Mouse (Mus musculus) limb, embryonic 15.5 days (tissue): ENCODE measurements around the gene Dclk2. TPM values are rescaled to one million over a fixed set of nuclear protein-coding genes. Genes with fewer than 3 reads are reported as not detected.

Experiments
- ATAC-seq: fragments of 200-750 bp; cut with Nextera tagmentation; 2 replicates; pipeline ENCODE4 v1.8.0; 2017; ENCODE audit warnings: low read depth, moderate TSS enrichment; ENCODE audit not compliant: insufficient number of reproducible peaks, low FRiP score, low TSS enrichment
- H3K27ac ChIP-seq: fragments of 300-500 bp; sonication (generic); 2 replicates; pipeline ENCODE4 v1.5.1; 2015; ENCODE audit warnings: moderate library complexity, mild to moderate bottlenecking, inconsistent platforms
- H3K27me3 ChIP-seq: fragments of 300-500 bp; sonication (generic); 2 replicates; pipeline ENCODE4 v1.6.1; 2015; ENCODE audit warnings: inconsistent platforms
- H3K36me3 ChIP-seq: fragments of 300-500 bp; sonication (generic); 2 replicates; pipeline ENCODE4 v1.6.1; 2015; ENCODE audit warnings: inconsistent platforms
- H3K4me1 ChIP-seq: fragments of 300-500 bp; sonication (generic); 2 replicates; pipeline ENCODE4 v1.6.1; 2015; ENCODE audit warnings: inconsistent platforms
- H3K4me2 ChIP-seq: fragments of 300-500 bp; sonication (generic); 2 replicates; pipeline ENCODE4 v1.6.1; 2015; ENCODE audit warnings: mild to moderate bottlenecking, inconsistent platforms
- H3K4me3 ChIP-seq: fragments of 300-500 bp; sonication (generic); 2 replicates; pipeline ENCODE4 v1.5.1; 2015; ENCODE audit warnings: mild to moderate bottlenecking, inconsistent platforms
- H3K9ac ChIP-seq: fragments of 300-500 bp; sonication (generic); 2 replicates; pipeline ENCODE4 v1.6.1; 2015; ENCODE audit warnings: inconsistent platforms
- H3K9me3 ChIP-seq: fragments of 300-500 bp; sonication (generic); 2 replicates; pipeline ENCODE4 v1.6.1; 2016; ENCODE audit warnings: inconsistent platforms
- WGBS: fragments of 180-500 bp; shearing (Covaris S2); methylation state at CpG from one replicate; pipeline ENCODE4 v1.1.7; 2015; 5-methylcytosine and 5-hydroxymethylcytosine counted together
- polyA plus RNA-seq: library from polyadenylated mRNA; unstranded; fragments of >200 nt; fragmentation: Nextera tagmentation; extraction: Ambion mirVana; gene quantifications from 2 replicates; pipeline ENCODE4 v1.2.1, GENCODE M21; 2015

Gene Dclk2
- polyA plus RNA-seq, 1 experiment from 2014 or later = 4.5 TPM

- WGBS = 81% methylated on average over 8 of the region's 8 CpGs
Measured at GRCm38 (mm10) chr3:86857833-86858398, 62.7 kb downstream of the Dclk2 start.

GRCm38 (mm10) chr3:86852867-86853266 lies 67.8 kb downstream of the Dclk2 start:
- Histone ChIP-seq H3K27me3 (no peaks in the 10 kb centered on the region), H3K4me3 (no peak overlapping the region), H3K4me2 (no peak overlapping the region), H3K9me3 (no peaks in the 10 kb centered on the region), H3K4me1 (peaks cover 14% of the 10 kb centered on the region), H3K27ac (no peak overlapping the region), H3K36me3 (no peaks in the 10 kb centered on the region), H3K9ac (no peak overlapping the region)
- WGBS = 45% methylated on average over 3 of the region's 3 CpGs
- ATAC-seq = no peak

More at GRCm38 (mm10) chr3:86857833-86858398, 62.7 kb downstream of the Dclk2 start:
- no peak overlapping the region for H3K9ac ChIP-seq
- H3K4me2 ChIP-seq = no peak overlapping the region
- no peak overlapping the region for H3K27ac ChIP-seq
- H3K36me3 ChIP-seq = no peaks in the 10 kb centered on the region
- no peaks in the 10 kb centered on the region for H3K9me3 ChIP-seq
- no peaks in the 10 kb centered on the region for H3K27me3 ChIP-seq
- peaks cover 11% of the 10 kb centered on the region for H3K4me1 ChIP-seq
- ATAC-seq = no peak
- no peak overlapping the region for H3K4me3 ChIP-seq

GRCm38 (mm10) chr3:86851131-86851530 lies 69.5 kb downstream of the Dclk2 start:
- H3K27me3 ChIP-seq = no peaks in the 10 kb centered on the region
- no peaks in the 10 kb centered on the region for H3K36me3 ChIP-seq
- no peak overlapping the region for H3K4me3 ChIP-seq
- H3K9me3 ChIP-seq = no peaks in the 10 kb centered on the region
- H3K4me1 ChIP-seq = peaks cover 14% of the 10 kb centered on the region
- ATAC-seq = no peak
- H3K4me2 ChIP-seq = peak overlapping the region; percentile 29; the same call in 1 of the 2 replicates
- H3K9ac ChIP-seq = no peak overlapping the region
- WGBS = 66% methylated on average over 7 of the region's 7 CpGs
- H3K27ac ChIP-seq = no peak overlapping the region

GRCm38 (mm10) chr3:86850394-86851030 lies 70.1 kb downstream of the Dclk2 start:
- ATAC-seq = peak; percentile 85

GRCm38 (mm10) chr3:86849337-86849736 lies 71.3 kb downstream of the Dclk2 start:
- ATAC-seq = no peak
- Histone ChIP-seq H3K4me1 (peaks cover 24% of the 10 kb centered on the region), H3K27ac (no peak overlapping the region), H3K4me2 (no peak overlapping the region), H3K27me3 (no peaks in the 10 kb centered on the region), H3K36me3 (no peaks in the 10 kb centered on the region), H3K9ac (no peak overlapping the region), H3K4me3 (no peak overlapping the region), H3K9me3 (no peaks in the 10 kb centered on the region)
- 60% methylated on average over 2 of the region's 2 CpGs for WGBS

More at GRCm38 (mm10) chr3:86850394-86851030, 70.1 kb downstream of the Dclk2 start:
- H3K9ac ChIP-seq = no peak overlapping the region
- peak overlapping the region; percentile 29 for H3K4me2 ChIP-seq
- H3K9me3 ChIP-seq = no peaks in the 10 kb centered on the region
- WGBS = 42% methylated on average over 10 of the region's 10 CpGs
- peak overlapping the region; percentile 43; the same call in 1 of the 2 replicates for H3K27ac ChIP-seq
- H3K27me3 ChIP-seq = no peaks in the 10 kb centered on the region
- H3K36me3 ChIP-seq = no peaks in the 10 kb centered on the region
- peaks cover 19% of the 10 kb centered on the region for H3K4me1 ChIP-seq
- H3K4me3 ChIP-seq = no peak overlapping the region

- H3K27me3 ChIP-seq = no peaks in the 10 kb centered on the region
- peaks cover 24% of the 10 kb centered on the region for H3K4me1 ChIP-seq
Measured at GRCm38 (mm10) chr3:86847536-86847935, 73.1 kb downstream of the Dclk2 start.

GRCm38 (mm10) chr3:86846036-86846435 lies 74.6 kb downstream of the Dclk2 start:
- Histone ChIP-seq H3K4me3 (no peak overlapping the region), H3K27ac (no peak overlapping the region), H3K27me3 (no peaks in the 10 kb centered on the region), H3K9ac (no peak overlapping the region), H3K36me3 (no peaks in the 10 kb centered on the region), H3K9me3 (no peaks in the 10 kb centered on the region), H3K4me1 (peaks cover 22% of the 10 kb centered on the region), H3K4me2 (no peak overlapping the region)
- WGBS = 12% methylated on average over 4 of the region's 4 CpGs
- no peak for ATAC-seq

More at GRCm38 (mm10) chr3:86847536-86847935, 73.1 kb downstream of the Dclk2 start:
- WGBS = 83% methylated on average over 2 of the region's 2 CpGs
- H3K9ac ChIP-seq = no peak overlapping the region
- no peak overlapping the region for H3K4me2 ChIP-seq
- no peak overlapping the region for H3K4me3 ChIP-seq
- ATAC-seq = no peak
- H3K9me3 ChIP-seq = no peaks in the 10 kb centered on the region
- H3K27ac ChIP-seq = no peak overlapping the region
- no peaks in the 10 kb centered on the region for H3K36me3 ChIP-seq

GRCm38 (mm10) chr3:86845578-86845977 lies 75.1 kb downstream of the Dclk2 start:
- H3K36me3 ChIP-seq = no peaks in the 10 kb centered on the region
- H3K4me3 ChIP-seq = no peak overlapping the region
- H3K9ac ChIP-seq = no peak overlapping the region
- no peak for ATAC-seq
- no peaks in the 10 kb centered on the region for H3K9me3 ChIP-seq
- H3K4me2 ChIP-seq = no peak overlapping the region
- H3K4me1 ChIP-seq = peaks cover 17% of the 10 kb centered on the region
- H3K27ac ChIP-seq = no peak overlapping the region
- no peaks in the 10 kb centered on the region for H3K27me3 ChIP-seq
- 58% methylated on average over 1 of the region's 1 CpGs for WGBS

- H3K9ac ChIP-seq = no peak overlapping the region
- no peak for ATAC-seq
- no peak overlapping the region for H3K4me3 ChIP-seq
- H3K4me2 ChIP-seq = no peak overlapping the region
- WGBS = 27% methylated on average over 8 of the region's 8 CpGs
- peaks cover 12% of the 10 kb centered on the region for H3K4me1 ChIP-seq
- H3K27ac ChIP-seq = no peak overlapping the region
- H3K27me3 ChIP-seq = no peaks in the 10 kb centered on the region
- H3K36me3 ChIP-seq = no peaks in the 10 kb centered on the region
- H3K9me3 ChIP-seq = no peaks in the 10 kb centered on the region
Measured at GRCm38 (mm10) chr3:86844804-86845481, 75.7 kb downstream of the Dclk2 start.

GRCm38 (mm10) chr3:86842461-86842860 lies 78.2 kb downstream of the Dclk2 start:
- Histone ChIP-seq H3K4me1 (peaks cover 10% of the 10 kb centered on the region), H3K4me3 (no peak overlapping the region), H3K27me3 (no peaks in the 10 kb centered on the region), H3K4me2 (no peak overlapping the region), H3K27ac (no peak overlapping the region), H3K9me3 (no peaks in the 10 kb centered on the region), H3K9ac (no peak overlapping the region), H3K36me3 (no peaks in the 10 kb centered on the region)
- no peak for ATAC-seq
- 77% methylated on average over 2 of the region's 2 CpGs for WGBS

GRCm38 (mm10) chr3:86839606-86840005 lies 81.0 kb downstream of the Dclk2 start:
- H3K9ac ChIP-seq = no peak overlapping the region
- no peak for ATAC-seq
- no peak overlapping the region for H3K4me3 ChIP-seq
- 39% methylated on average over 3 of the region's 3 CpGs for WGBS
- no peak overlapping the region for H3K4me2 ChIP-seq
- H3K27me3 ChIP-seq = no peaks in the 10 kb centered on the region
- no peak overlapping the region for H3K27ac ChIP-seq
- no peaks in the 10 kb centered on the region for H3K36me3 ChIP-seq
- no peaks in the 10 kb centered on the region for H3K9me3 ChIP-seq
- no peaks in the 10 kb centered on the region for H3K4me1 ChIP-seq

- H3K4me1 ChIP-seq = peaks cover 2% of the 10 kb centered on the region; the same call in 1 of the 2 replicates
- H3K9ac ChIP-seq = no peak overlapping the region
- WGBS = 48% methylated on average over 5 of the region's 5 CpGs
- H3K36me3 ChIP-seq = no peaks in the 10 kb centered on the region
- no peak for ATAC-seq
- H3K27ac ChIP-seq = no peak overlapping the region
- H3K9me3 ChIP-seq = no peaks in the 10 kb centered on the region
- no peak overlapping the region for H3K4me2 ChIP-seq
- no peak overlapping the region for H3K4me3 ChIP-seq
- H3K27me3 ChIP-seq = no peaks in the 10 kb centered on the region
Measured at GRCm38 (mm10) chr3:86837386-86837785, 83.3 kb downstream of the Dclk2 start.
